Mouse (Mus musculus) adrenal gland, postnatal 25 days (tissue): Measurements from ENCODE around the gene Fkbp1a. TPM values are rescaled to one million over a fixed set of nuclear protein-coding genes. Genes with fewer than 3 reads are reported as not detected.
A peak's percentile ranks its signal among the peaks of the same experiment; 100 is the strongest.

Source experiments
- DNase-seq: peaks from one replicate; pipeline ENCODE4 v3.0.0; 2021; ENCODE audit warnings: mixed read lengths
- total RNA-seq: library from RNA; stranded (reverse); gene quantifications from 2 replicates; pipeline ENCODE4 v1.2.3, GENCODE M21; 2021

Fkbp1a gene
- total RNA-seq, 1 experiment from 2014 or later: 233 TPM

- peak; percentile 52 for DNase-seq
Measured at GRCm38 (mm10) chr2:151609974-151610373, 67.7 kb downstream of the Fkbp1a start.

Other genes with a start within 250 kb of the Fkbp1a start
- not detected in 2 replicates for gene 4921509C19Rik, start 66.3 kb upstream of the Fkbp1a start, total RNA-seq
- gene Nsfl1c, start 48.3 kb upstream of the Fkbp1a start, total RNA-seq: 146 and 159 TPM in 2 replicates
- gene Sdcbp2, start 30.1 kb downstream of the Fkbp1a start, total RNA-seq: 1.1 and 1.3 TPM in 2 replicates
- 10.8 and 12.7 TPM in 2 replicates for gene Snph, start 90.1 kb downstream of the Fkbp1a start, total RNA-seq
- gene Rad21l, start 126.0 kb downstream of the Fkbp1a start, total RNA-seq: 0.18 TPM in 1 of 2 replicates, not detected in the other
- gene Tmem74b, start 159.5 kb downstream of the Fkbp1a start, total RNA-seq: 0.90 and 1.4 TPM in 2 replicates
- 35.7 and 41.0 TPM in 2 replicates for gene Psmf1, start 201.7 kb downstream of the Fkbp1a start, total RNA-seq